Mouse (Mus musculus) hindbrain, embryonic 12.5 days (tissue): Measurements from ENCODE around the gene Mob1a. TPM values are rescaled to one million over a fixed set of nuclear protein-coding genes. Genes with fewer than 3 reads are reported as not detected.

Source experiments
- ATAC-seq: fragments of 200-750 bp; cut with Nextera tagmentation; 2 replicates; pipeline ENCODE4 v1.8.0; 2017; ENCODE audit warnings: moderate TSS enrichment; ENCODE audit not compliant: low FRiP score
- H3K27ac ChIP-seq: fragments of 300-500 bp; sonication (generic); 2 replicates; pipeline ENCODE4 v1.5.1; 2016; ENCODE audit warnings: mild to moderate bottlenecking
- H3K27me3 ChIP-seq: fragments of 300-500 bp; sonication (generic); 2 replicates; pipeline ENCODE4 v1.6.1; 2016; ENCODE audit warnings: mild to moderate bottlenecking
- H3K36me3 ChIP-seq: fragments of 300-500 bp; sonication (generic); 2 replicates; pipeline ENCODE4 v1.6.1; 2016; ENCODE audit warnings: mild to moderate bottlenecking
- H3K4me1 ChIP-seq: fragments of 300-500 bp; sonication (generic); 2 replicates; pipeline ENCODE4 v1.6.1; 2016
- H3K4me2 ChIP-seq: fragments of 300-500 bp; sonication (generic); replicated peaks from 2 replicates; pipeline ENCODE4 v1.6.1; 2016; ENCODE audit warnings: mild to moderate bottlenecking
- H3K4me3 ChIP-seq: fragments of 300-500 bp; sonication (generic); 2 replicates; pipeline ENCODE4 v1.5.1; 2016; ENCODE audit warnings: mild to moderate bottlenecking
- H3K9ac ChIP-seq: fragments of 300-500 bp; sonication (generic); 2 replicates; pipeline ENCODE4 v1.6.1; 2016; ENCODE audit warnings: mild to moderate bottlenecking, moderate library complexity
- H3K9me3 ChIP-seq: fragments of 300-500 bp; sonication (generic); replicated peaks from 2 replicates; pipeline ENCODE4 v1.6.1; 2016; ENCODE audit warnings: mild to moderate bottlenecking
- WGBS: fragments of 180-500 bp; shearing (Covaris S2); methylation state at CpG from one replicate; pipeline ENCODE4 v1.1.7; 2016; 5-methylcytosine and 5-hydroxymethylcytosine counted together
- polyA plus RNA-seq: library from polyadenylated mRNA; unstranded; fragments of >200 nt; fragmentation: Nextera tagmentation; extraction: Ambion mirVana; gene quantifications from 2 replicates; pipeline ENCODE4 v1.2.1, GENCODE M21; 2016

The Mob1a gene
- polyA plus RNA-seq, 1 experiment from 2014 or later: 52.5 TPM

GRCm38 (mm10) chr6:83370316-83370965, 44.6 kb downstream of the Mob1a start:
- H3K4me3 ChIP-seq: no peak overlapping the region
- H3K27me3 ChIP-seq: no peaks in the 10 kb centered on the region
- WGBS: 94% methylated on average over 21 of the region's 21 CpGs
- H3K27ac ChIP-seq: no peak overlapping the region
- H3K4me2 ChIP-seq: no peak overlapping the region
- H3K9me3 ChIP-seq: no peaks in the 10 kb centered on the region
- no peak for ATAC-seq
- no peaks in the 10 kb centered on the region for H3K4me1 ChIP-seq
- no peak overlapping the region for H3K9ac ChIP-seq
- peaks cover 92% of the 10 kb centered on the region for H3K36me3 ChIP-seq

- H3K9ac ChIP-seq: no peak overlapping the region
- no peaks in the 10 kb centered on the region for H3K9me3 ChIP-seq
- H3K27ac ChIP-seq: no peak overlapping the region
- no peak overlapping the region for H3K4me2 ChIP-seq
- 85% methylated on average over 3 of the region's 3 CpGs for WGBS
- H3K36me3 ChIP-seq: peaks cover 98% of the 10 kb centered on the region
- no peak for ATAC-seq
- no peaks in the 10 kb centered on the region for H3K27me3 ChIP-seq
- no peak overlapping the region for H3K4me3 ChIP-seq
- no peaks in the 10 kb centered on the region for H3K4me1 ChIP-seq
These were observed 45.5 kb downstream of the Mob1a start for GRCm38 (mm10) chr6:83371350-83371749.

GRCm38 (mm10) chr6:83373704-83374300, 48.0 kb downstream of the Mob1a start:
- no peaks in the 10 kb centered on the region for H3K9me3 ChIP-seq
- no peak for ATAC-seq
- no peaks in the 10 kb centered on the region for H3K4me1 ChIP-seq
- H3K9ac ChIP-seq: no peak overlapping the region
- H3K4me3 ChIP-seq: no peak overlapping the region
- WGBS: 84% methylated on average over 9 of the region's 9 CpGs
- no peaks in the 10 kb centered on the region for H3K27me3 ChIP-seq
- peaks cover 99% of the 10 kb centered on the region for H3K36me3 ChIP-seq
- no peak overlapping the region for H3K4me2 ChIP-seq
- no peak overlapping the region for H3K27ac ChIP-seq

GRCm38 (mm10) chr6:83381510-83382491, 56.0 kb downstream of the Mob1a start:
- H3K36me3 ChIP-seq: peaks cover 75% of the 10 kb centered on the region
- no peak overlapping the region for H3K27ac ChIP-seq
- H3K4me1 ChIP-seq: no peaks in the 10 kb centered on the region
- H3K9me3 ChIP-seq: no peaks in the 10 kb centered on the region
- H3K4me3 ChIP-seq: no peak overlapping the region
- ATAC-seq: no peak
- H3K27me3 ChIP-seq: no peaks in the 10 kb centered on the region
- WGBS: 87% methylated on average over 10 of the region's 10 CpGs
- H3K9ac ChIP-seq: no peak overlapping the region
- H3K4me2 ChIP-seq: no peak overlapping the region

- 94% methylated on average over 9 of the region's 9 CpGs for WGBS
- H3K9ac ChIP-seq: no peak overlapping the region
- H3K4me1 ChIP-seq: no peaks in the 10 kb centered on the region
- H3K9me3 ChIP-seq: no peaks in the 10 kb centered on the region
- no peak for ATAC-seq
- no peak overlapping the region for H3K4me2 ChIP-seq
- no peak overlapping the region for H3K4me3 ChIP-seq
- H3K27me3 ChIP-seq: no peaks in the 10 kb centered on the region
- peaks cover 38% of the 10 kb centered on the region for H3K36me3 ChIP-seq
- H3K27ac ChIP-seq: no peak overlapping the region
These were observed 59.8 kb downstream of the Mob1a start for GRCm38 (mm10) chr6:83385569-83386090.

GRCm38 (mm10) chr6:83392166-83392780, 66.5 kb downstream of the Mob1a start:
- H3K4me3 ChIP-seq: no peak overlapping the region
- no peak overlapping the region for H3K27ac ChIP-seq
- no peak for ATAC-seq
- H3K4me2 ChIP-seq: no peak overlapping the region
- no peaks in the 10 kb centered on the region for H3K27me3 ChIP-seq
- WGBS: 90% methylated on average over 8 of the region's 8 CpGs
- H3K9me3 ChIP-seq: no peaks in the 10 kb centered on the region
- H3K9ac ChIP-seq: no peak overlapping the region
- no peaks in the 10 kb centered on the region for H3K4me1 ChIP-seq
- peaks cover 38% of the 10 kb centered on the region for H3K36me3 ChIP-seq

Other genes with a start within 250 kb of the Mob1a start
- gene Pcgf1, start 248.1 kb upstream of the Mob1a start, polyA plus RNA-seq: 39.1 and 39.5 TPM in 2 replicates
- 0.69 TPM in 1 of 2 replicates, not detected in the other for gene Lbx2, start 239.6 kb upstream of the Mob1a start, polyA plus RNA-seq
- gene Ccdc142, start 224.4 kb upstream of the Mob1a start, polyA plus RNA-seq: 3.3 and 3.9 TPM in 2 replicates
- gene Gm42688, start 224.4 kb upstream of the Mob1a start, polyA plus RNA-seq: 3.6 and 5.0 TPM in 2 replicates
- gene Mrpl53, start 217.0 kb upstream of the Mob1a start, polyA plus RNA-seq: 110 and 124 TPM in 2 replicates
- gene Mogs, start 210.5 kb upstream of the Mob1a start, polyA plus RNA-seq: 42.6 TPM in 2 replicates
- gene Wbp1, start 204.5 kb upstream of the Mob1a start, polyA plus RNA-seq: 206 and 212 TPM in 2 replicates
- 19.6 and 19.9 TPM in 2 replicates for gene Ino80b, start 200.6 kb upstream of the Mob1a start, polyA plus RNA-seq
- 40.7 and 42.6 TPM in 2 replicates for gene Rtkn, start 190.6 kb upstream of the Mob1a start, polyA plus RNA-seq
- gene Wdr54, start 169.6 kb upstream of the Mob1a start, polyA plus RNA-seq: 11.2 and 11.5 TPM in 2 replicates
- 4.4 and 5.2 TPM in 2 replicates for gene 1700003E16Rik, start 169.6 kb upstream of the Mob1a start, polyA plus RNA-seq
- 158 and 168 TPM in 2 replicates for gene Dctn1, start 160.1 kb upstream of the Mob1a start, polyA plus RNA-seq
- 5.0 and 6.1 TPM in 2 replicates for gene Slc4a5, start 106.2 kb upstream of the Mob1a start, polyA plus RNA-seq
- 29.8 and 30.0 TPM in 2 replicates for gene Mthfd2, start 108 bp upstream of the Mob1a start, polyA plus RNA-seq
- gene Bola3, start 23.1 kb downstream of the Mob1a start, polyA plus RNA-seq: 88.5 and 92.1 TPM in 2 replicates
- 63.3 and 63.9 TPM in 2 replicates for gene Tet3, start 133.1 kb downstream of the Mob1a start, polyA plus RNA-seq
- gene Dguok, start 181.0 kb downstream of the Mob1a start, polyA plus RNA-seq: 64.3 and 64.5 TPM in 2 replicates
- gene Actg2, start 210.2 kb downstream of the Mob1a start, polyA plus RNA-seq: 2.5 and 3.9 TPM in 2 replicates
- 30.6 and 37.1 TPM in 2 replicates for gene Stambp, start 246.7 kb downstream of the Mob1a start, polyA plus RNA-seq